Mouse (Mus musculus): ENCODE results near the gene Notch4.

Gene Notch4

DNA sequence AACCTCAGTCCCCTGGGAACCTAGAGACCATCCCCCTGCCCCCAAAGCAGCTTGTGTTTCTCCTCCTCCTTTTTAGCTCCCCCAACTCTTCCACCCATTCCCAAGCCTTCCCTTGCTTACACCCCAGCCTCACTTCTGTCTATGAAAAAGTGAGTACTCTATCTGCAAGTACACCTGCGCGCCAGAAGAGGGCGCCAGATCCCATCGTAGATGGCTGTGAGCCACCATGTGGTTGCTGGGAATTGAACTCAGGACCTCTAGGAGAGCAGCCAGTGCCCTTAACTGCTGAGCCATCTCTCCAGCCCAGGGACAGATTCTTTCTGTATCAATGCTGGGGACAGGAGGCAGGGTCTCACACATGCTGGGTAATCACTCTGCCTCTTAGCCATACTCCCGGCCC is 7.8 kb downstream of the Notch4 start:
- no peak for DNase-seq (ENCODE audit: low spot score)

DNA sequence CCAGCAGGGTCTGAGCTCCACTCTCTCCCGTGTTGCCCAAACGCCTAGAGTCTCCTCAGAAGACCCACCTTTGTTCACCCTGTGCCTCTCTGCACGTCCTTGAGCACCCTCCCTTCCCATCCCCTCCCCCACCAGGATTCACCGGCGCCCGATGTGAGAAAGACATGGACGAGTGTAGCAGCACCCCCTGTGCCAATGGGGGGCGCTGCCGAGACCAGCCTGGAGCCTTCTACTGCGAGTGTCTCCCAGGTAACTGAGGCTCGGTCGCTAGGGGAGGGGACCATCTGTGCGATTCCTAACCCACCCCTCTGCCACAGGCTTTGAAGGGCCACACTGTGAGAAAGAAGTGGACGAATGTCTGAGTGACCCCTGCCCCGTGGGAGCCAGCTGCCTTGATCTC is 8.3 kb downstream of the Notch4 start:
- no peak for DNase-seq (ENCODE audit: low spot score)

- DNase-seq (ENCODE audit: low spot score) = no peak
Observed at GRCm38 (mm10) chr17:34576577-34576976, 12.5 kb downstream of the Notch4 start.

GRCm38 (mm10) chr17:34578070-34578469 is 14.0 kb downstream of the Notch4 start:
- DNase-seq (ENCODE audit: low spot score) = no peak

DNA sequence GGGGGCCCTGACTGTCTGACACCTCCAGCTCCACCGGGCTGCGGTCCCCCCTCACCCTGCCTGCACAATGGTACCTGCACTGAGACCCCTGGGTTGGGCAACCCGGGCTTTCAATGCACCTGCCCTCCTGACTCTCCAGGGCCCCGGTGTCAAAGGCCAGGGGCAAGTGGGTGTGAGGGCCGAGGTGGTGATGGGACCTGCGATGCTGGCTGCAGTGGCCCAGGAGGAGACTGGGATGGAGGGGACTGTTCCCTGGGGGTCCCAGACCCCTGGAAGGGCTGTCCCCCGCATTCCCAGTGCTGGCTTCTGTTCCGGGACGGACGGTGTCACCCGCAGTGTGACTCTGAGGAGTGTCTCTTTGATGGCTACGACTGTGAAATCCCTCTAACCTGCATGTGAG is 18.5 kb downstream of the Notch4 start:
- no peak for DNase-seq (ENCODE audit: low spot score)

DNA sequence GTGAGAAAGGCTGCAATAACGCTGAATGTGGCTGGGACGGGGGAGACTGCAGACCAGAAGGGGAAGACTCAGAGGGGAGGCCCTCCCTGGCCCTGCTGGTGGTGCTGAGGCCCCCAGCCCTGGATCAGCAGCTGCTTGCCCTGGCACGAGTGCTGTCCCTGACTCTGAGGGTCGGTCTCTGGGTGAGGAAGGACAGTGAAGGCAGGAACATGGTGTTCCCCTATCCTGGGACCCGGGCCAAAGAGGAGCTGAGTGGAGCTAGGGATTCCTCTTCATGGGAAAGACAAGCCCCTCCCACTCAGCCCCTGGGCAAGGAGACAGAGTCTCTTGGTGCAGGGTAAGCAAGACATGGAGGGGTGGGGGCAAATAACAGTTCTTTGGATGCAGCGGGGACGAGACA is 19.3 kb downstream of the Notch4 start:
- DNase-seq (ENCODE audit: low spot score) = no peak

DNA sequence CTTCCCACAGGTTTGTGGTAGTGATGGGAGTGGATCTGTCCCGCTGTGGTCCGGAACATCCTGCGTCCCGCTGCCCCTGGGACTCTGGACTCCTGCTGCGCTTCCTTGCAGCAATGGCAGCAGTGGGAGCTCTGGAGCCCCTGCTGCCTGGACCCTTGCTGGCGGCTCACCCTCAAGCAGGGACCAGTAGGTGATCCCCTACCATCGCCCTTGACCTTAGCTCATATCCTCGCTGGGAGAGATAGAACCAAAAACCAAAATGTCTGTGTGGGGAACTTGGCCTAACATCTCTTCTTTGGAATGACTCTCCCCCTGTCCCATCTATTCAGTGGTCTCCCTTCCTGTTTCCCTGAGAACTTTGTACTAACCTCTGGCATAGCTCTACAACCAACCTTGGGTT is 19.8 kb downstream of the Notch4 start:
- no peak for DNase-seq (ENCODE audit: low spot score)

GRCm38 (mm10) chr17:34585121-34585520 is 21.1 kb downstream of the Notch4 start:
- no peak for DNase-seq (ENCODE audit: low spot score)

- no peak for DNase-seq (ENCODE audit: low spot score)
Observed at GRCm38 (mm10) chr17:34585877-34586771, 22.1 kb downstream of the Notch4 start.

- DNase-seq (ENCODE audit: low spot score) = peak; percentile 57
Observed at GRCm38 (mm10) chr17:34586796-34587422, 22.8 kb downstream of the Notch4 start.

GRCm38 (mm10) chr17:34587423-34587811 is 23.3 kb downstream of the Notch4 start:
- DNase-seq (ENCODE audit: low spot score) = peak; percentile 76

DNA sequence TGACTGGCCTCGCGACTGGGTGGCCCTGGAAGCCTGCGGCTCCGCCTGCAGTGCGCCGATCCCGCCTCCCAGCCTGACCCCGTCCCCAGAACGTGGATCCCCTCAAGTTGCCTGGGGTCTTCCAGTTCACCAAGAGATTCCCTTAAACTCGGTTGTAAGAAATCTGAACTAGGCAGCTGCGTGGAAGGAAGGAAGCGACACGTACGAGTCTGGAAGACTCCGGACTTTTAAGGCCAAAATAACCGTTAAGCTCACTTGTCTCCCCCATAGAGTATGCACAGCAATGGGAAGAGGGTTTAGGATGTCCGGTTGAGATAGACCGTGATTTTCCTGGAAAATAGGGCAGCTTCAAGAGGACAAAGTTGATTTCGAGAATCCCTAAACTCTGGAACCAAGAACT is 23.7 kb downstream of the Notch4 start:
- no peak for DNase-seq (ENCODE audit: low spot score)

GRCm38 (mm10) chr17:34588767-34589166 is 24.7 kb downstream of the Notch4 start:
- DNase-seq (ENCODE audit: low spot score) = no peak

GRCm38 (mm10) chr17:34589206-34589605 is 25.1 kb downstream of the Notch4 start:
- no peak for DNase-seq (ENCODE audit: low spot score)

- no peak for DNase-seq (ENCODE audit: low spot score)
Observed at GRCm38 (mm10) chr17:34589681-34590101, 25.6 kb downstream of the Notch4 start, which contains the start of gene Gpsm3. Gpsm3 (plus strand) TSS chr17:34589806.

DNA sequence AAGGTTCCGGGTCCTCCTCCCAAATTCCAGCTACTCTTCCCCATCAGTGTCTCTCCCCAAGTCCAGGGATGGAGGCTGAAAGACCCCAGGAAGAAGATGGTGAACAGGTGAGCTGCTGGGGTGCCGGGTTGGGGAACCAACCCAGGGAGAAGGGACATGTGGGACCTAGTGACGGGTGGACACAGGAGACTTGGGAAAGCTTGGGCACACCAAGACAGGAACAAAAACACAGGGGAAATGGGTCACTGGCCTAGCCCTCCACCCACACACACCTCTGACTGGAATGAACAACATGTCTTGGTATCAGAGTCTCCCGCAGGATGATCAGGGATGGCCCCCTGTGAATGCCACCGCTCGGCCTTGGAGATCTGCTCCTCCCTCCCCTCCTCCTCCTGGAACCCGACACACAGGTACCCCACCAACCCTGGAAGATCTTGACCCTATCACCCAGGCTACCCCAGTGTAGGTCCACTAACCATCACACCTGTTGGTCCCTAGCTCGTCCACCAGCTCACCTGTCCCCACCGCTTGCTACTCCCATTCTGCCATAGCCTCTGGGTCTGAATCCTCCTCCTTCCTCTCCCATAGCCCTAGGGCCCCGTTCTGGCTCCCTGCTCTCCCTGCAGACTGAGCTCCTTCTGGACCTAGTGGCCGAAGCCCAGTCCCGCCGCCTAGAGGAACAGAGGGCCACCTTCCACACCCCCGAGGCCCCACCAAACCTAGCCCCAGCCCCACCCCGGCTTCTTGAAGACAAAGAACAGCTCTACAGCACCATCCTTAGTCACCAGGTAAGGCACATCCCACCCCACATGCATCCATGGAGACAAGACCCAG is 26.3 kb downstream of the Notch4 start:
- no peak for DNase-seq (ENCODE audit: low spot score)

- DNase-seq (ENCODE audit: low spot score) = no peak
Observed at GRCm38 (mm10) chr17:34591029-34591993, 27.2 kb downstream of the Notch4 start, which contains the start of gene Pbx2. Pbx2 (plus strand) TSS chr17:34591266.

DNA sequence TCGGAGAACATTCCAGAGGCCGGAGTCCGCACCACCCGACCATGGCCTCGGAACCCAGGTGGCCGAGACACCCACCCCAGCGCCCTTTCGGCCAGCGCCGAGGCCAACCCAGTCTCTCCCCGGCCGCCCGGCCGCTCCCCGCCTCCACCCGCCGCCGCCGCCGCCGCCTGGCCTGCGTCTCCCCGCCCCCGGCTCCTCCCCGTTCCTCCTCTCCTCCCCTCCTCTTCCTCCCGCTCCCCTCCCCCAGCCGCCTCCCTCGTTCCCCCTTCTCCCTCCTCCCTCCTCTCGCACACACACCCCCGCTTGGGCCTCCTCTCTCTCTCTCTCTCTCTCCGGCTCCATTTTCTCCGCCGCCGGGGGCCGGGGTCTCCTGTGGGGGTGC is 27.9 kb downstream of the Notch4 start:
- peak; percentile 84 for DNase-seq (ENCODE audit: low spot score)

GRCm38 (mm10) chr17:34592581-34593549 is 28.8 kb downstream of the Notch4 start:
- no peak for DNase-seq (ENCODE audit: low spot score)
